Mouse (Mus musculus): ENCODE results near the gene Prkcq.
A peak's percentile ranks its signal among the peaks of the same experiment; 100 is the strongest.

Prkcq gene

GRCm38 (mm10) chr2:11187166-11187565 lies 15.3 kb downstream of the Prkcq start:
- DNase-seq, result peak; percentile 92

- no peak for DNase-seq
Observed at GRCm38 (mm10) chr2:11188279-11188678, 16.4 kb downstream of the Prkcq start.

DNA sequence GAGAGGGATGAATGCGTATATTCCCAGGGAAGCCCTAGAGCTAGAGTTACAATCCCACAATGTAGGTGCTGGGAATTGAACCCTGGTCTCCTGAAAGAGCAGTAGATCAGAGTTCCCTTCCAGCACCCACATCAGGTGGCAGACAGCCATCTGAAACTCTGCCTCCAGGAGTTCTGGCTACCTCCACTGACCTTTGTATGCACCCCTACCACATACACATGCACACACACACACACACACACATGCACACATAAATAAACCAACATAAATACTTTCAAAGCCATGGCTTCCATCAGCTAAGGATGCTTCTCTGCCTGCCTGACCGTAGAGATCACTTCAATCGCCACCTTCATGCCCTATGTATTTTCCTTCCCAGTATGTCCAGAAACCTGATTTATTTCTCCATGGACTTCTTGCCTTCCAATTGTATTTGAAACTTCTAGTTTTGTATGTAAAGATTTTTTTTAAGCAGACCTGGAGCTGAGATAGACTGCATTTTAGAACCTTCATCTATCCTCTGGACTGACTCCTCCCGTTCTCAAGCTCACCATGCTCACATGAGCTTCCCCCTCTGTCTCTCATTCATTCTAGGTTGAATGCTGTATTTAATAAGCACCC lies 17.4 kb downstream of the Prkcq start:
- peak; percentile 81 for DNase-seq

DNA sequence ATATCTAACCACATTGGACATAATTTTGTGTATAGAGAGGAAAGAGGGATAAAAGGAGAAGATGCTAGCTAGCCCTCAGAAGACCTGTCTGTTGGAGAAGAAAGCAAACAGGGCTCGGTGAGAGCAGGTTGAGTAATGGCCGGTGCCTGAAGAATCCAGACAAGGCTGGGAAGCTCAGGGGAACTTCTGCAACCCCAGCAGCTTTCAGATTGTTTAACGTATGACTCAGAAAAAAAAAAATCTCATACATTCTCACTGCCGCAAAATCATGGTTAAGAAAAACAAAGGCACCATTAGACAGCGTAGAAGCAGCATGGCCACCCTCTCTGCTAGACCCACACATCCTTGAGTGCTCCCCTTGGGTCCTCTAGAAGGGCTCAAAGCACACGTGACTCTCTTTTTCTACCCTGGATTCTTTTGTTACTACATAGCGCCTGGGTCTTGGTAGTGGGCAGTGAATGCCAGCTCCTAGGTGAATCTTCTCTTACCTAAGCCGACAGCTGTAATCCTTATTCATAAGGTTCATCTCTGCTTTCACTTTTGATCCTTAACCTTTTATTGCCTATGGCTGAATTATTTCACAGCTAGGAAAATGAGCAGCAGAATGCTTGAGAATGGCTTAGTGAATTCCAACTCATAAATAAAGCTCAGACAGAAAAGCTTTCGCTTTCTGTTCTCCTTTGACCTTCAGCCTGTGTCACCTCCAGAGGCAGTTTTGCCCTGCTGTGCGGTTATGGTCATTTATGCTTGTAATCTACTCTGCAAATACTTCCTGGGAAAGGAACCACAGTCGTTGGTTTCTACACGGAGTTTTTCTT lies 20.6 kb downstream of the Prkcq start:
- DNase-seq, result no peak

DNA sequence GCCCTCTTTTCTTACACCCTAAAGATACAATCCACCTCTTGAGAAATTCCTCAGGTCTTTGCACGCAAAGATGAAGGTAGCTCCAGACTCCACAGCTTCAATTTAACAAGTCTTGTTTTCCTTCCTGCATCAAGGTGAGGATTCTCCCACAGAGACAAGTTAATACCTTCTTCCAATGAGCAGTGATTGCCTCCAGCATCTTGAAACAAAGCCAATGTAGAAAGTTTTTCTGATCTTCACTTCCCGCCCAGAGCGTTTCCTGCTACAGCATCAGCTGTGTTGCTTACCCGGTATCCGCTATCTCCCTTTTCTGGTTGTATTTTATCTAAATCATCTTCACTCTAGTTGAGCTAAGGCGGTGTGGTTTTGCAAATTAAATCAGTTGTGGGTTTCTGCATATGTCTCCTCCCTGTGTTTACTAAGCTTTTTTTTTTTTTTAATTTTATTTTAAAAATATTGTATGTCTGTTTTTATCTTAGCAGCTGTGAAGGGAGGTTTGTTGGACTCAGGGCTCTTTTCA lies 21.3 kb downstream of the Prkcq start:
- no peak for DNase-seq

DNA sequence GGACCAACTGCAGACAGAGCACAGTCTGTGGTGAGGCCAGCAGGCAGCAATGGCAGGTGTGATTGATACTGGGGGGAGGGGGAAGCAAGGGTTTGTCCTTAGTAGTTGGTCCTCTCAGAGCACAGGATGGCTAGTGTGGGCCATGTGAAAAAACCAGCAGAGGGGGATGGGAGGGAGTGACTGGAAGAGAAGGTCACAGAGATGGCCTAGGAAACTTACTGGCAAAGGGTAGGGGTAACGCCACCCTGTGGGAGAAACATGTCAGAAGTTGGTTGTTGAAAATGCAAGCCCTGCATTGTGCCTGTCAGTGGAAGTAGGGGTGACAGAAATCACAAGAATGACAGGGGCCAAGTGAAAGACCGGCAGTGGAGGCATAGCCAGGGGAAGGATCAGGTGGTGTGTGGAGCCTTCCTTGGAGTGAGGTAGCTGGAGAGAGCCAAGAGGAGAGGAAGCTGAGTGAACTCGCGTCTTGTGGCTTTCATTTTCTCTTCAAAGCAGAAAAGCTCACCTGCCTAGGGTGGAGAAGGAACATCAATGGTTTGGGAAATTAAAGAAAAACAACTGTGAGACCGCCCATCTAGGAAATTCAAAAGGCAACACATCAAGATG lies 22.9 kb downstream of the Prkcq start:
- no peak for DNase-seq

GRCm38 (mm10) chr2:11196071-11196470 lies 24.2 kb downstream of the Prkcq start:
- DNase-seq, result no peak

DNA sequence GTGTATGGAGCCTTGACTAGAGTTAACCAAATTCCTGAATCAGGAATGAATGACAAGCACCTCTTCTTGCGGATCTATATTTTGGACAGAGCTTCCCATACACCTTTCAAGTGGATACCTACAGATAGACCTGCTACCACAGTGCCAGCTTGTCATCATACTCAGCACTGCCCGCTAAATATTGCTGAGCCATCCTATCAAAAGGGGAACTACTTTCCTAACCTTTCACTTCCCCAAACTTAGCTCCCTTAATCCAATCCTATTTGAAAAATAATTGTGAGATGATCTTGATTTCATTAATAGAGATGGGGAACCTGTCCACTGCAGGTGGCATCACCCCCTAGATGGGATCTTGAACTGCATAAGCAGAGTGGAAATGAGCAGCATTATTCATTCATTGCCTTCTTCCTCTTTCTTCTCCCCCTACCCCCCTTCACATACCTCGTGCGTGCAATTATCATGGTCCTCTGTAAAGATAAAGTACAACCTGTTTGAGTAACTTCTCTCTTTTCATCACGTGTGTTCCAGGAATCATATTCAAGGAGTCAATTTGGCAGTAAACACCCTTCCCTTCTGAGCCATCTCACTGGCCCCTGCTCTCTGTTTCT lies 25.1 kb downstream of the Prkcq start:
- DNase-seq, result no peak

GRCm38 (mm10) chr2:11199624-11200023 lies 27.7 kb downstream of the Prkcq start:
- DNase-seq, result no peak

DNA sequence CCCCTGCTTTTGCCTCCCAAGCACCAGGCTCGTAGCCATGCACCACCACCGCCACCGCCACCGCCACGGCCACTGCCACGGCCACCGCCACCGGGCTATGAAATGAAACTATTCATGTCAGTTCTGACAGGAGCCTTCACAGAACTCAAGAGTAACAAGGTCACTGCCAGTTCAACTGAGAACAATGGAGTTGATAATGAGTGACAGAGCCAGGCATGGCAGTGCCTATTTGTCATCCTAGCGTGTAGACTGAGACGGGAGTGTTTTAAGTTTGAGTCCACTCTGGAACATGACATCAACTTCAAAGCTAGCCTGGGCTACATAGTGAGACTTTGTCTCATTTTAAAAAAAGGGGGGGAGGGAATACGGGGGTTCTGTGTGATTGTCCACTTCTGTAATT lies 30.9 kb downstream of the Prkcq start:
- DNase-seq, result no peak

DNA sequence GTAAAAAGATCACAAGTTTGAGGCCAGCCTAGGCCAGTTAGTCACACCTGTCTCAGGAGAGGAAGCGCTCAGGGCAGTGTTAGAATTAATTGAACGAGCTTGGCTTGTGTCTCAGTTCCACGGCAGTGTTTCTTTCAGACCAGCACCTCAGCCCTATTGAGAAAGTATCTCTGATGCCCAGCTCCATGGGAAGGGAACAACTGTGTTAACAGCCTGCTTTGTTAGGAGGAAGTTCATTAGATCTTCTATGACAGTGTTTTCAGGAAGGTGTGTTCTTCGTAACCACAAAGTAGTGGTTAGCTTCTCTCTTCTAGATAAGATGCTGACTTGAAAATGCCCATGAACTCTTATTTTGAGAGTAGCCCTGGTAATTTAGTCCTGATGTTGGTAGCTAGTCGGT lies 31.4 kb downstream of the Prkcq start:
- no peak for DNase-seq

GRCm38 (mm10) chr2:11204232-11204631 lies 32.3 kb downstream of the Prkcq start:
- DNase-seq, result no peak

DNA sequence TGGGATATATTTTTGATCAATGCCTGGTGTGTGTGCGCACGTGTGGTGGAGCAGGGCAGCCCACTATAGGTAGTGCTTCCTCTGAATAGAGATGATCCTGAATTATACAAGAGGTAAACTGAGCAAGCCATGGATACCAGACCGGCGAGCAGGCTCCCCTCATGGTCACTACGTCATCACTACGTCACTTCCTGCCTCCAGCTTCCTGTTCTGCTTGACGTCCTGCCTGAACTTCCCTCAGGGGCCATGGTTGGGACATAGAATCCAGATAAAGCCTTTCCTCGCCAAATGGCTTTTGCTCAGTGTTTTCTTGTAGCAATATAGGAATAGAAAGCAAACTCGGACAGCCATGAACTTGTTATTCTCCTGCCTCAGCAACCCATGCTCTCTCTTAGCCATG lies 33.1 kb downstream of the Prkcq start:
- DNase-seq, result no peak

GRCm38 (mm10) chr2:11205720-11206119 lies 33.8 kb downstream of the Prkcq start:
- no peak for DNase-seq

- DNase-seq, result no peak
Observed at GRCm38 (mm10) chr2:11208263-11208662, 36.4 kb downstream of the Prkcq start.

DNA sequence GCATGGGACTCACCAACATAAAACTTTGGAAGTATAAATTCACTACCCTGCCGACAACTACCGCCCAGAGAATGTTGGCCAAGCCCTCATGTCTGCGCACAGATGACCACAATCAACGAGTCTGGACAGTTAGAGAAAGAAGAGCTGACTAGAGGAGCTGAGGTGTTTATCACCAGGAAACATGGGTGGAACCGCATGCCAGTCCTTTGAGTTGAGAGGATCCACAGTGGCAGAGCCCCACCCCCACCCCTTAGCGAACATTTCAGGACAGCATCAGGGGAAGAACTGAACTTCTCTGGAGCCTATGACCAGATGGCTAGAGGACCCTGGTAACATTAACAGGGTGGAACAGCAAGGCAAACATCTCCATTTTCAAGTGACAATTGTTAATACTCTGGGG lies 37.4 kb downstream of the Prkcq start:
- DNase-seq, result no peak

DNA sequence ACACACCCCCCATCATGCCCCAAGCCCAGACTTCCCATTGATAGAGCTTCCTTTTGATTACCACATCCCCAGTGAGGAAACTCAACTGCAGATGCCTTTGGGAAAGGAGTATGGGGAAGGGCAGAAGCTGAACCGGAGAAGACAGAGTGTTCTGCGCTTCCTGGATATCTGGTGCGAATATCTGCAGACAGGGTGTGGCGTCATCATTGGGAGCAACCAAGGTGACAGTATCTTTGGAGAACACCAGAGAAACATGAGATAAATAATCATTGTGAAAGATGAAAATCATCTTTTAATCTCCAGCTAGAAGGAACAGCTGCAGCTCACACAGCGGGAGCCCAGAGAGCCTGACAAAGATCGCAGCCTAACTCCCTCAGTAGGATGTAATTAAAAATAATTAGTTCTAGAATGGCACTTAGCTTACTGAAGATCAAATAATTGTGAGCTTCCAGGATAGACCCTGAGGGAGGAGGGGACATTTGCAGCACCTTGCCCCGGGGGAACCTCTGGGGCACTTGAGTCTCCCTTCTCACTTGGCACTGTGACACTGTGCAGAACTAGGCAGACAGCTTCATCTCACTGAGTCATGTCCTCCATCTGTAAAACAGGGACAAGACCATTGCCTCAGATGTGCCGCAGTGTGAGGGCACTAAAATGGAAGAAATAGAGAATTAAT lies 38.5 kb downstream of the Prkcq start:
- DNase-seq, result peak; percentile 83

DNA sequence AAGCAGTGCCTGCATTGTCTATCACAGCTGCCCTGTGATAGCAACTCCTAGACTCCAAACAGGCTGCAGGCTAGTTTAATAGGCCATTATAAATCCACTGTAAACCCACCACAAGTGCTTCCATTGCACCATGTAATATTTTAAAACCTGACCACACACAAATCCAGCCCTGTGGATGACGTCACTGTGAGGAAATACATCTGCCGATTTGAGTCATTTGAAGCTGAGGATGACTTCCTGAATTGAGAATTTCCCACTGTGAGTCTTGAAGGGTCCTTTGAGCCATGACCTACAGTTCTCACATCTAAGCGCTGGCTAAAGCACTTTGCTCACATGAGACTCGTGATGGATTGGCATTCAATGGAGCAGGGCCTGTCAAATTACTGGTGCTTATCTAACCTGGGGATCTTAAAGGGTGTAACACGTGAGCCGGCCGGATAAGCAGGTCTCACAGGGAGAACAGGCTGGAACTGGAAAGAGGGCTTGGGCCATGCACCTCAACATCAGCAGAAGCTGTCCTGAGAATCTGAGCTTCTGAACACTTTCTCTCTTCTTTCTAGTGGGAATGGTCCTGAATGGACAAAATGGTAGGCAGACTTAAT lies 40.2 kb downstream of the Prkcq start:
- peak; percentile 74 for DNase-seq

GRCm38 (mm10) chr2:11216421-11216820 lies 44.5 kb downstream of the Prkcq start:
- DNase-seq, result peak; percentile 68

DNA sequence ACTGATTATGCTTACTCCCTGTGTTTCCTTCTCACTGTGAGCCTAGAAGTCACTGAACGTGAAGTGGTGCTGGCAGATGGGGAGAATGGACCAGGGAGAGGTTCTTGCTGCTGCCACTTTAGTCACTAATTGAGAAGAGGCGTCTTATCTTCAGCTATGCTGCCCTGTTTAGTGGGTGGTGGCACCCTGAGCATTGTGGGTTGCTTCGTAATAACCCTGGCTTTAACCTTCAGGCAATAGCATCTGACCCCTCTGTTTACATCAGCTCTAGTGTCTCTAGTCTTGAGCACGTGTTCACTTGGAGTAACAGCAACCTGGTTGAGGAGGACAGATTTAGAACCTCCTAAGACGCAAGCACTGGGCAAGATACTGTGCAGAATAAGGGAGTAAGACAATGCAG lies 44.9 kb downstream of the Prkcq start:
- peak; percentile 67 for DNase-seq

DNA sequence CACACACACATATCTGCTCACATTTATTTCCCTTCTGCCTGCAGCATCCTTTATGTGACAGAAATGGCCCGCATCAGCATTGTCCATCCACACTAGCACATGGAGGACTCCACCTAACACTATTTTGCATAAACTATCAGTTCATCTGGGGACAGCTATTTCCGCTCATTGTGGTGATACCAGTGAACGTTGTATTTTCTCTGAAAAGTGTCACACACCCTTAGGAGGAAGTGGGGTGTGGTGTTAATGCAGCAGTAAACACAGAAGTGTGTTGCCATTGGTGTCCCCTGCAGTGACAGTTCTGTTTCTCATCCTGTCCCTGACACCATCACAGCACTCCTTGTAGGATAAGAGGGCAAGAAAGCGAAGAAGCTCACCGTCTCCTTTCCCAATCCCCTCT lies 46.2 kb downstream of the Prkcq start:
- DNase-seq, result peak; percentile 86

DNA sequence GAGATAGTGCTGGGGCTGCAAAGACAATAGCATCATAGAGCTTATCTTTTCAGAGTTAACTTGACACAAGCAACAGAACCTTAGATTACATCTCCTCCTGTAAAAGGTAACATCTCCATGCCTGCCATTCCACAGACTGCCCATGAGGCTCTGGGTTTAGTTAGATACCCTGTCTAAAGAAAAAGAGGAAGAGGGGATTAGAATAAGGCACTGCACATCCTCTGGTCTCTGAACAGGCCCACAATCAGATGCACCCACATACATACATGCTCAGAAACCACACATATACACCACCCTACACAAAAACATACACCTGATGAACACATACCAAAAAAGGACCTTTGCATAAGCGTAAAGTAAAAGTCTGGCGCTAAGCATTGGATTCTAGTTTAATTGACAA lies 47.4 kb downstream of the Prkcq start:
- DNase-seq, result peak; percentile 36

Measured in heart, adult 11 months (tissue).